Mouse (Mus musculus) heart, postnatal 4 days (tissue): ENCODE data around the gene Mx1. TPM values are rescaled to one million over a fixed set of nuclear protein-coding genes. Genes with fewer than 3 reads are reported as not detected.

Source experiments
- DNase-seq: peaks from one replicate; pipeline ENCODE4 v3.0.0; 2021
- total RNA-seq, 2 experiments: library from RNA; stranded (reverse); gene quantifications; 2 replicates each; pipeline ENCODE4 v1.2.3; 2021

Mx1 gene
- under 1 TPM; 0.25 to 0.74 TPM for total RNA-seq

DNA sequence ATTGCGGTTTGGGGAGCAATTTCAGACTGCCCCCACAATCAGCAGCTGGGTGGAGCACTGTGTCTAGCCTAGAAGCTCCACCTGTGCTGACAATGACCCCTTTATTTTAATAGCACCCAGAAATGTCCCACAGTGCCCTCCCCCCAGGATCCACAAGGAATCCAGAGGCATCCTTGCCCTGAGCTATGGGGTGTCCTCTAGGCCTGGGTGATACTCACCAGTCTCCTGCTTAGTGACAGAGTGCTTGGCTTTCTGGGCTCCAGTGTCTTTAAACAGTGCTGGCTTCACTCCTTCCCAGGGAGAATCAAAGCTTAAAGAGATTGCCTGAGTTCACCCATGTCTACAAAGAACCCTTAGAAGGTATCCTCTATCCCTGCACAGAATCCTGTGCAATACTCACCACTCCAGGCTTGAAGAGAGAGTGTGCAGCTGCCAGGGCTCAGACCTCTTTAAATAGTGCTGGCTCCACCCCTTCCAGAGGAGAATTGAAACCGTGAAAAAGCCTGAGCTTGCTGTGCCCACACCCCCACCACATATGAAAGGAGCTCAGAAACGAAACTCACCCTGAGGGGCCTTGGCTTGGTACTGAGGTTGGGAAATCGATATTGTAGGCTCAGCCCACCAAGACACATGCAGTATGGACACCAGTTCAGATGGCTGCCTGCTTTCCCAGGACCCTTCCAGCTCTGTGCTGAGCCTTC lies at the start of gene Mx1:
Gene Mx1 (minus strand): TSS at position 427 of the 701 bp plus-strand sequence.
- DNase-seq: no peak

- no peak for DNase-seq
These were observed 49.6 kb upstream of the Mx1 start for GRCm38 (mm10) chr16:97512347-97512751.

- no peak for DNase-seq
These were observed 48.8 kb upstream of the Mx1 start for GRCm38 (mm10) chr16:97511495-97511894.

- DNase-seq: no peak
These were observed 48.1 kb upstream of the Mx1 start for GRCm38 (mm10) chr16:97510849-97511248.

- no peak for DNase-seq
These were observed 45.1 kb upstream of the Mx1 start for GRCm38 (mm10) chr16:97507783-97508182.

- no peak for DNase-seq
These were observed 42.1 kb upstream of the Mx1 start for GRCm38 (mm10) chr16:97504793-97505192.

DNA sequence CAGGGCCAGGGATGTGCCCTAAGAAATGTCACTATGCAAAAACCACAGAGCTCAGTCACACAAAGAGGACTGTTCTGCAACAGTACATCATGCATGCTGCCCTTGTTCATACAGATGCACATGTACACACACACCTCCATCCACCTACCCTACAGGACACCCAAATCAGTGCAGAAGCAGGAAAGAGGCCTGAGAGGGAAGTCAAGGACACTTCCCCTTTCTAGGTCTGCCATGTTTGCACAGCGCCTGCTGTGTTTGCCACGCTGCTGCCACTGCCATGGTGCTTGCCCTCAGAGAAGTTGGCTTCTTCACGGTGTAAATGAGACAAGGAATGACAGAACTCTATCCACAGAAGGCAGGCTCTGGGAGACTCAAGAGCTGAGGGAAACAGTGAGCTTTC lies 41.1 kb upstream of the Mx1 start:
- no peak for DNase-seq

GRCm38 (mm10) chr16:97500901-97501300 lies 38.2 kb upstream of the Mx1 start:
- no peak for DNase-seq

GRCm38 (mm10) chr16:97499450-97499849 lies 36.7 kb upstream of the Mx1 start:
- DNase-seq: no peak

DNA sequence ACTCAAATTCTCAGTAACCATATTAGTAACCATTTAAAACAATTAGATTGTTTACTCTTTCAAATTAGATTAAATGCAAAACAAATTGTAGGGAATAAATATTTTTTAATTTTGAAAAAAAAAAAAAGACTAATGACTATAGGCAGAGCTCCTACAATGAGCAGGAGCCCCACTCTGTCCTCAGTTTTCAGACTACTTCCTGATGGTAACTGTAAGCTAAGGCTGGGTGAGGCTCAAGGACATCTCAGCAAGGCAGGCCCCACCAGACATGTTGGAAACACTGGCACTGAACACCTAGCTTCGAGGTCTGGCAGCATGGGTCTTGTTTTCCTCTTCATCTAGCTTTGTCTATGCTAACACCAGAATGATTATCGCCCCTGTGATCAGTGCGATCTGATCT lies 35.4 kb upstream of the Mx1 start:
- no peak for DNase-seq

DNA sequence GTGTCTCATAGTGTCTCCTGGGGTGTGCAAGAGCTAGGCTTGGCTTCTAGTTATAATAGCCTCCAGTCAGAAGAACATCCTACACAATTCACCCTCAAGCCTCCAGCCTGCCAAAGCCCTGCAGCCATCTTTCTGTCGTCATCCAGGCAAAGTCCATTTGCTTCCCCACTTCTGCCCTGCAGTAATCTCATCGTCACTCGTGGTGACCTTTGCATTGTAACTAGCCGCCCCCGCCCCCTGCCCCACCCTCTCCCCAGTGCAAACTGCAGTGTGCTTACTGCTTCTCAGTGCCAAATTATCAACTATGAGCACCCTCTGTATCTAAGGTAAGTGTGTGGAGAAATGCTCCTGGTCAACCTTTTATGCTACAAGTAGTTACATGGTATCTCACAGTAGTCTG lies 35.0 kb upstream of the Mx1 start:
- no peak for DNase-seq

DNA sequence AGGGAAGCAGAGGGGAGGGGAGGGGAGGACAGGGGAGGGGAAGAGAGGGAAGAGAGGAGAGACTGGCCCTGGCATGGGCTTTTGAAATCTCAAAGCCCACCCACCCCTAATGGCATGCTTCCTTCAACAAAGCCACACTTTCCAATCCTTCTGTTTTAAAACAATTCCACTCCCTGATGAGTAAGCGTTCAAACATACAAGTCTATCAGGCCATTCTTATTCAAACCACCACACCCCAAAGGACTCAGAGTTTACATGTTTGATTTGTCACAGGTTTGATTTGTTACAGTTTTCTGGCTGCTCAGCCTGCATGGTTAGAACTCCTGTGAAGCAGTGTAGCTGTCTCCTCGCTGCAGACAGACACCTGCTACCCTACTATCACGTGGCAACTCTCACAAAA lies 33.3 kb upstream of the Mx1 start:
- no peak for DNase-seq

DNA sequence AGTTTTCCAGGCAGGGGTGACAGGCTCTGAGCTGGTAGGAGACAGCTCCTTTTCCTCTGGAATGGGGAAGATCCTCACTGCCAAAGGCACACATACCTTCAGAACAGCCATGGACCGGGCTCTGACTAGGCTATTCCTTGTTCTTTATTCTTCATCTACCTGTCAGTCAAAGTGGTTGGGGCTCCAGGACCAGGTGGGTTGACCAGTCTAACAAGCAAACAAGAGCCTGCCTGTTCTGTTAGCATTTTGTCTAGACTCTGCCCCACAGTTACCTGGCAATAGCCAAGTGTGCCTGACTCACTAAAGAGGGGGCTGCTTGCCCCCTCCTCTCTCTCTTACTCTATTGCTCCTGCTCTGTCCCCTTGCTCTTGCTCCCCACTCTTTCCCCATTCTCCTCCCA lies 29.7 kb upstream of the Mx1 start:
- DNase-seq: no peak

- no peak for DNase-seq
These were observed 15.9 kb upstream of the Mx1 start for GRCm38 (mm10) chr16:97478655-97479054.

GRCm38 (mm10) chr16:97476524-97476923 lies 13.8 kb upstream of the Mx1 start:
- DNase-seq: no peak

DNA sequence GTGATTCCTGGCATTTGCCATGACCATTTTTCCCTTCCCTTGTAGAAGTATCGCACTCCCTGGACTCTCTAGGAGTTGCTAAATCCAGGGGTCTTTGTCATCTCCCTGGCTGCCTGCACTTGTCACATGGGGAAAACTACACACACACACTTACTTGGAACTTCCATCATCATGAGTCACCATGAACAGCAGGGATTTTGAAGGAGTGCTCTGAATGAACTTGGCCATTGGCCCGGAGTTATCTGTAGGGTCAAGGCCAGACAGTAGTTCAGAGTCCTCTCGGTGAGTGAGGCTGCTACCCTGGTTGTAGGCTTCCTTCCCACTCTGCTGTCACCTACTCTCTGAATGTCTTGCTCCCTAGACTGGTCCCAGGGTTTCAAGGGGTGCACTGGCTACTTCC lies 12.9 kb upstream of the Mx1 start:
- DNase-seq: peak; percentile 58

- DNase-seq: no peak
These were observed 12.0 kb upstream of the Mx1 start for GRCm38 (mm10) chr16:97474671-97475070.

DNA sequence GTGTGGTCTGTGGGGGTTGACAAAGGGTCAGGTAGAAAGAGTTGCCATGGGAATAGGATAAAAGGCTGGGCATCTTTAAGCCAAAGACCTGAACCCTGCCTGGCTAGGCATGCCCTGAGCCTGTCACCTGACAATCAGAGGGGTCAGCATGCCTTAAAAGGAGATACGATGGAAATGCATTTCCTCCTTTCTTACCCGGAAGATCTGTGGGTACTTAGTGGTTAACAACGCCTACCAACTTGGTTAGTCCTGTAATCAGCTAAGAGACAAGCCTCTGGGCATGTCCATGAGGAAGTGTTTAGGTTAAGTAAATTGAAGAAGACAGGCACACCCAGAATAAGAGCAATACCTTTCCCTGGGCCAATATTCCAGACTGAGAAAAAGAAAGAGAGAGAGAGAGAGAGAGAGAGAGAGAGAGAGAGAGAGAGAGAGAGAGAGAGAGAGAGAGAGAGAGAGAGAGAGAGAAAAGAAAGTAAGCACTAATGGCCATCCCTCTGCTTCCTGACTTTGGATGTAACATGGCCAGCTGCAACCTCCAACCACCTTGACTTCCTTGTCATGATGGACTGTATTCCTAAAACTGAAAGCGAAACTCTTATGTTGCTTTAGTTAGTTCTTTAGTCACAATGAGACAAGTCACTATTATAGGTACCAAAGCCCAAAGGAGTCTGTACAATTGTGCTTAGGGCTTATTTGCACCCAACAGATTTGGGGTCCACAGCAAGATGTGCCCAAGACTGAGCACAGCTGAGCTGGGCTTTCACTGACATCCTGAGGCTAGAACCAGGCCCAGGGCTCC lies 5.5 kb upstream of the Mx1 start:
- DNase-seq: no peak

- no peak for DNase-seq
These were observed 4.8 kb upstream of the Mx1 start for GRCm38 (mm10) chr16:97467472-97467871.

GRCm38 (mm10) chr16:97466182-97466957 lies 3.7 kb upstream of the Mx1 start:
- peak; percentile 10 for DNase-seq

DNA sequence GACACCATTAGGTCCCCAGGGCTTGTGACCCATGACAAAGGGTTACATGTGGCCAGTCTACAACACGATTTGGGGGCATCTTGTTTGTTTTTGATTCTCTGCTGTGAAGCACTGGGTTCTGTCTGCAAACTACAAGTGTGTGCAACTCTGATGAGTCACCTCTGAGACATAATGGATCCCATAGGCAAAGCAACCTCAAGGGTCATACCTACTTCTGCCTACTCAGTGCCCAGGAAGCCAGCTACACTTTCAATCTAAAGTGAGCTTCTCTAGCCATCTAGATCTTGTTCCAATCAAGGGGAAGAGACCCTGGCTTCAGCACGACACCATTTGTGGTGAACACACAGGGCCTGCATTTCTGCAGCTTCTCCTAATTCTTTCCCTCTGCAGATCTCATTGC lies 1.4 kb downstream of the Mx1 start:
- no peak for DNase-seq

DNA sequence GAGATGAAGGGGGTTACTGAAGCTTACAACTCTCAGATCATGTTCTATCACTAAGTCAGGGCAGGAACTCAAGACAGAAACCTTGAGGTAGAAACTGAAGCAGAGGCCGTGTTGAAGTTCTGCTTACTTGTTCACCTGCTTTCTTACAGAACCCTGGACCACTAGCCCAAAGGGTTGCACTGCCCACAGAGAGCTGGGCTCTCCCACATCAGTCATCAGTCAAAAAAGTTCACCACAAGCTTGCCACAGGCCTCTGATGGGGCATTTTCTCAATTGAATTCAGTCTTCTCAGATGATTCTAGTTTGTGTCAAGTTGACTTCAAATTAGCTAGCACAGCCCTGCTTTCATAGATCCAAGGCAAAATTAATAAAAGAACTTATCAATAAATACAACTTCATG lies 2.9 kb downstream of the Mx1 start:
- DNase-seq: no peak

DNA sequence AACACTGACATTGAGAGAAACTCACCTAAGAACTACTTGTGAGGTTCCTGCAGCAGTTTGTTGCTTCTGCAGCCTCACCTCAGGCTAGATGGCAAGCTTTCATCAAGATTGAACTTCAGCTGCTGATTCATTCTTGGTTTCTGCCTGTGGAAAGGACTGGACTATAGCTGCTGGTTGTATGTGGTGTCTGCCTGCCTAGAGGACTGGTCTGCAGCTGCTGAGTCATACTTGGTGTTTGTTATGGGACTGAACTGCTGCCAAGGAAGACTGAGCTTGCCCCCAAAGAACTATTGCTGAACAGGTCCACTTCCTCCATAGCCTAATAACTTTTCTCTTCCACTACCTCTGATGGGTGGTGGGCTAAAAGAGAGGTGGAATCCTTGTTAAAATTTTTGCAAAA lies 15.3 kb downstream of the Mx1 start:
- DNase-seq: no peak
